Mouse (Mus musculus): ENCODE results near the gene Rbms1. TPM values are rescaled to one million over a fixed set of nuclear protein-coding genes. Genes with fewer than 3 reads are reported as not detected.

The Rbms1 gene
- total and polyA plus RNA-seq, 2 experiments from 2014 or later, result 16.2 to 38.2 TPM

DNA sequence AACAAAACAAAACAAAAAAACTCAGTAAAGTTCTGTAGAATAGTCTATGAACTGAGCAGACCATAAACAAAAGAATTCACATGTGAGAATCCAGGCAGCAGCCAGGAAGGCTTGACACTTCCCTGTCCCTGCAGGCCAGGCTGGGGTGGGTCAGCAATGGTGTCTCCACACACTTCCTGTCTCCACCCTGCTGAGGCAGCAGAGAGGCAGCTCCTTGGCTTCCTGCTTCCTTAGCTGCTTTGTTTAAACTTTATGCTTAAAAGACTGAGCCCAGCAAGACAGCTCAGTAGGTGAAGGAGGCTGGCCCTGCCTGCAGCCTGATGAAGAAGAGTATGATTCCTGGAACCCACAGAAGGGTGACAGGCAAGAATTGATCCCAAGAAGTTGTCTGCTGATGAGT is 152.4 kb downstream of the Rbms1 start:
- 0 out of 2 replicates have a peak, but pooled peaks cover 3% of the 10 kb centered on the region for H3K27me3 ChIP-seq (ENCODE audit: insufficient read depth, low read length)
- H3K9ac ChIP-seq, result no peak overlapping the region
- H3K36me3 ChIP-seq (ENCODE audit: insufficient read depth), result no peaks in the 10 kb centered on the region
- ATAC-seq (no peak), DNase-seq (no peak)
- no peaks in the 10 kb centered on the region for H3K4me1 ChIP-seq (ENCODE audit: insufficient read depth)
- no peak overlapping the region for H3K27ac ChIP-seq (ENCODE audit: low read depth, low read length)
- H3K9me3 ChIP-seq (ENCODE audit: low read length), result no peaks in the 10 kb centered on the region
- H3K4me3 ChIP-seq (ENCODE audit: low read depth, low read length), result no peak overlapping the region
- H3K4me2 ChIP-seq (ENCODE audit: low read depth), result no peak overlapping the region
- TF ChIP-seq CTCF (IDR thresholded peaks at IDR 0.05; ENCODE audit: low read depth), result no peak

DNA sequence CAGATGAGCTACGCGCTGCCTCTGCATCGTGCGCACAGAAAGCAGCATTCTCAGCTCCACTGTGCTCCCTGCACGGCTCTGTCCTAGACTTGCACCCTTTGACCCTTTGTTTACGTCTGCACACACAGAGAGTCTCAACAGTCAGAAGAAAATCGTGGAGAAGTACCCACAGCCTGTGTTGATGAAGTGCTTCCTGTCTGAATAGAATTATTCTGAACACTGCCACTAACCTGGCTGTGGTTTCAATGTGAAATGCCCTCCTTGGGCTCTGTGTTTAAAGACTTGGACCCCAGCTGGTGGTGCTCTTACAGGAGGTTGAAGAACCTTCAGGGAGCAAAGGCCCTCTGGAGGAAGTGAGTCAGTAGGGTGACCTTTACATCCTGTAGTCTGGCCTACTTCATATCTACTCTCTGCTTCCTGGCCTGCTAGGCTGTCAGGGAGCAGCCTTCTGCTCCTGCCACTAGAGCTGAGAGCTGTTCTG is 153.5 kb downstream of the Rbms1 start:
- no peak for DNase-seq
- H3K27ac ChIP-seq (ENCODE audit: low read depth, low read length), result no peak overlapping the region

DNA sequence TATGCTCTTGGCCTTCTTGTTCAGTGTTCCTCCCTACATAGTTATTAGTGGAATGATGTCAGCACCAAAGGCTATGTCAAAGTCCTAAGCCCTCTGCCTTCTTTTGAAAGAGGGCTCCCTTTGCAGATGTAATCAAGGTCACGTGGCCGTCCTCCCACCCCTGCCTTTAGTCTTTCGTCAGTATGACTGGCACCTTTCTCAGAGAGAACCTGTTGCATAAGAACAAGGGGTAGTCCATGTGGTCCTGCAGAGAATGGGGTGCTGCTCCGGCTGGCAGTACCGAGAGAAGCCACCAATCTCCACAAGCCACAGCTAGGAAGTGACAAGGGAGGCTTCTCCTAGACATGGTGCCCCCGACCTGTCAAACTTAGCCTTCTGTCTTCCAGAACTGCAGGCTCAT is 154.2 kb downstream of the Rbms1 start:
- Histone ChIP-seq H3K27ac (ENCODE audit: low read depth, low read length) (no peak overlapping the region), H3K27me3 (ENCODE audit: insufficient read depth, low read length) (0 out of 2 replicates have a peak, but pooled peaks cover 4% of the 10 kb centered on the region), H3K9ac (no peak overlapping the region), H3K9me3 (ENCODE audit: low read length) (no peaks in the 10 kb centered on the region), H3K4me3 (ENCODE audit: low read depth, low read length) (no peak overlapping the region), H3K36me3 (ENCODE audit: insufficient read depth) (no peaks in the 10 kb centered on the region), H3K4me2 (ENCODE audit: low read depth) (no peak overlapping the region), H3K4me1 (ENCODE audit: insufficient read depth) (no peaks in the 10 kb centered on the region)
- WGBS, result 87% methylated on average over 6 of the region's 6 CpGs
- TF ChIP-seq CTCF (IDR thresholded peaks at IDR 0.05; ENCODE audit: low read depth), result no peak
- DNase-seq (no peak), ATAC-seq (no peak)

More for the DNA sequence above, 153.5 kb downstream of the Rbms1 start:
- no peaks in the 10 kb centered on the region for H3K36me3 ChIP-seq (ENCODE audit: insufficient read depth)
- no peak for ATAC-seq
- 75% methylated on average over 7 of the region's 7 CpGs for WGBS
- H3K4me2 ChIP-seq (ENCODE audit: low read depth), result no peak overlapping the region
- 0 out of 2 replicates have a peak, but pooled peaks cover 4% of the 10 kb centered on the region for H3K27me3 ChIP-seq (ENCODE audit: insufficient read depth, low read length)
- TF ChIP-seq CTCF (IDR thresholded peaks at IDR 0.05; ENCODE audit: low read depth), result no peak
- H3K9me3 ChIP-seq (ENCODE audit: low read length), result no peaks in the 10 kb centered on the region
- H3K4me3 ChIP-seq (ENCODE audit: low read depth, low read length), result no peak overlapping the region
- no peak overlapping the region for H3K9ac ChIP-seq
- H3K4me1 ChIP-seq (ENCODE audit: insufficient read depth), result no peaks in the 10 kb centered on the region

DNA sequence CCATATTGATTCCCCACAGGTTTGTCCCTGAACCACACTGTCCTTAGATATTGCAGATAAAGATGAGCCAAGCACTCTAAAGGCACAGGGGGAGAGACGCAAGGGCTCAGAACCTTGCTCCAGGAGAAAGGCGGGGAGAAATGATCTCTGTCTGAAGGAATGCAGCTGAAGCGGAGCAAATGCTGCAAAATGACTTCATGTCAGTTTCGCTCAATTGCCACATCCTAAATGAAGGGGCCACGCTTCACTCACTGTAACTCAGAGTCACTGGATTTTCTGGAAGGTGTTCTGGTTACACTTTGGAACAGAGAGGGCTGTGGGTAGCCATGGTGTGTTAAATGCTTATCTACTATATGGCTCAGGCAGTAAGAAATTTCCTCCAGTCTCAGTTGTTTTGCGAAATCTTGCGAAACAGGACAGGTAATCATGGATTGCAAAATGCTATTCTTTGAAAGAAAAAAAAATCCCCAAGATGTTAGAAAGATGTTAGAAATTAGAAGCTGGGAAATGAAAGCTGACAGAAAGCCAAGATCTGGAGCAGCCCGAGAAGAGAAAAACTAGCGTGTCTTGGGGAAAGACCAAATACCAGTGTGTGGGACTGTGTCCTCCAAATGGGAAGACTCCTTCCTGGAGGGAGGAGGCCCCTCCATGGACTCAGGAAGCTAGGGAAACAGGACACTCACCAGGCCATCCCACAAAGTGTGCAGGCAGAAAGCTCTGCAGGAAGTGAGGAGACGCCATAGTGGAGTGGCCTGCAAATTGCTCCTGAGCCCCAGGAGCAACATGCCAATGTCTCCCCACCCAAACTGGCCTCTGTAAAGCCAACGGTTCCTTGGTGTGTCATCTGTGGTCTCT is 155.4 kb downstream of the Rbms1 start:
- H3K4me2 ChIP-seq (ENCODE audit: low read depth), result no peak overlapping the region
- no peaks in the 10 kb centered on the region for H3K36me3 ChIP-seq (ENCODE audit: insufficient read depth)
- no peak overlapping the region for H3K4me3 ChIP-seq (ENCODE audit: low read depth, low read length)
- ATAC-seq (no peak), DNase-seq (no peak)
- no peaks in the 10 kb centered on the region for H3K4me1 ChIP-seq (ENCODE audit: insufficient read depth)
- no peak overlapping the region for H3K27ac ChIP-seq (ENCODE audit: low read depth, low read length)
- peaks cover 7% of the 10 kb centered on the region; the same call in 1 of the 2 replicates for H3K27me3 ChIP-seq (ENCODE audit: insufficient read depth, low read length)
- no peaks in the 10 kb centered on the region for H3K9me3 ChIP-seq (ENCODE audit: low read length)
- no peak for TF ChIP-seq CTCF (IDR thresholded peaks at IDR 0.05; ENCODE audit: low read depth)
- H3K9ac ChIP-seq, result no peak overlapping the region
- 82% methylated on average over 11 of the region's 11 CpGs for WGBS

DNA sequence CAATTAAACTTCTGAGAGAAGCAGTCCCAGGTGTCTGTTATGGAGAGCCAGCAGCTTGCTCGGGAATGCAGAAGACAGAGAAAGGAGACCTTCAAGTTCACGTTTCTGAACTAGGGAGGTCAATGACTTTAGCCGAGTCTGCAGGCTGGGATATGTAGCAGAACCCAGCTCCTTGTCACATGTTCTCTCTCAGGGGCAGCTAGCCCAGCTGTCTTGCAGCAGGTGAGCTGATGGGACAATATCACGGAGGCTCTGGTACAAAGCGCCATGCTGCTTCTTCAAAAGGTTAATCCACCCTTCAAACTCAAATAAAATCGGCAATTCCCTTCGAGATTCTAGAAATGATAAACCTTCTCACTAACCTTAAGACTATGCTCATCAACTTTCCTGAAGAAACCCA is 158.2 kb downstream of the Rbms1 start:
- WGBS, result 80% methylated on average over 7 of the region's 7 CpGs
- H3K9ac ChIP-seq, result no peak overlapping the region
- TF ChIP-seq CTCF (IDR thresholded peaks at IDR 0.05; ENCODE audit: low read depth), result no peak
- H3K27ac ChIP-seq (ENCODE audit: low read depth, low read length), result no peak overlapping the region
- peaks cover 27% of the 10 kb centered on the region for H3K27me3 ChIP-seq (ENCODE audit: insufficient read depth, low read length)
- no peaks in the 10 kb centered on the region for H3K36me3 ChIP-seq (ENCODE audit: insufficient read depth)
- no peaks in the 10 kb centered on the region for H3K9me3 ChIP-seq (ENCODE audit: low read length)
- no peak overlapping the region for H3K4me2 ChIP-seq (ENCODE audit: low read depth)
- DNase-seq (no peak), ATAC-seq (no peak)
- H3K4me3 ChIP-seq (ENCODE audit: low read depth, low read length), result no peak overlapping the region
- H3K4me1 ChIP-seq (ENCODE audit: insufficient read depth), result 0 out of 2 replicates have a peak, but pooled peaks cover 3% of the 10 kb centered on the region

DNA sequence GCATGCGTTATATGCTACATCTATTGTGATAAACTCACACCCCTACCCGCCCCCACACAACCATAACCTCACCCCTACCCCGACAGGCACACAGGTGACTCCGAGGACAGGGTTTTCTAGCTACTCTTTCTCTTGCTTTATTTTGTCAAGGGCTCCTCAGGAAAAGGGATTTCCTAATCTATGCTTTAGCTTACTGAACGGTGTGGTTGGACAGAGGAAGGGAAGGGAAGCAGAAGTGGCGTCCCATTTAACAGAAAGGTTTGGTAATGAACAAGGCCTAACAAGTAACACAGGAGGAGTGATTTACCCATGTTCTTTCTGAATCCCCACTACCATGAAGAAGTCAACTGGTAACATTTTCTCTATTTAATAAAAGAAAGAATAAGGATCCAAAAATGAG is 159.6 kb downstream of the Rbms1 start:
- Histone ChIP-seq H3K4me1 (ENCODE audit: insufficient read depth) (0 out of 2 replicates have a peak, but pooled peaks cover 3% of the 10 kb centered on the region), H3K27me3 (ENCODE audit: insufficient read depth, low read length) (peaks cover 38% of the 10 kb centered on the region), H3K27ac (ENCODE audit: low read depth, low read length) (no peak overlapping the region), H3K4me2 (ENCODE audit: low read depth) (no peak overlapping the region), H3K4me3 (ENCODE audit: low read depth, low read length) (no peak overlapping the region), H3K9me3 (ENCODE audit: low read length) (no peaks in the 10 kb centered on the region), H3K9ac (no peak overlapping the region), H3K36me3 (ENCODE audit: insufficient read depth) (no peaks in the 10 kb centered on the region)
- 92% methylated on average over 6 of the region's 6 CpGs for WGBS
- TF ChIP-seq CTCF (IDR thresholded peaks at IDR 0.05; ENCODE audit: low read depth), result no peak
- DNase-seq (no peak), ATAC-seq (no peak)

DNA sequence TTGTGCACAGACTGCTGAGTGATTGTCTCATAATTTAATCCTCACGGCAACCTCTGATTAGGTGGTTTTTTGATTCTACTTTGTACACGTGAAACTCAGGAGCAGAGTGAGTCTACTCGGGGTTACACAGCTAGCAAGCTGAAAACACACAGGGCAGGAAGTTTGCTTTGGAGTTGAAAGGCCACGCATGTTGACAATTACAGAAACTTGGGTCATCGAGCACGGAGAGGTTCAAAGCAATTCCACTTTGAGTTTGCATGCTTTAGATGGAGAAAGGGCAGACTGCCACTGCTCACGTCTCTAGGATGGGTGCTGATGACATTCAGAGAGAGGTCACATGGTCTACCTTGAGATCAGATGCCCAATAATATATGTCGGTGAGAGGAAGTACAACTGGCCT is 160.2 kb downstream of the Rbms1 start:
- DNase-seq, result no peak
- Histone ChIP-seq H3K4me2 (ENCODE audit: low read depth) (no peak overlapping the region), H3K27ac (ENCODE audit: low read depth, low read length) (no peak overlapping the region), H3K9me3 (ENCODE audit: low read length) (no peaks in the 10 kb centered on the region), H3K4me1 (ENCODE audit: insufficient read depth) (0 out of 2 replicates have a peak, but pooled peaks cover 3% of the 10 kb centered on the region), H3K27me3 (ENCODE audit: insufficient read depth, low read length) (peaks cover 41% of the 10 kb centered on the region), H3K36me3 (ENCODE audit: insufficient read depth) (no peaks in the 10 kb centered on the region), H3K9ac (no peak overlapping the region), H3K4me3 (ENCODE audit: low read depth, low read length) (no peak overlapping the region)
- no peak for TF ChIP-seq CTCF (IDR thresholded peaks at IDR 0.05; ENCODE audit: low read depth)
- ATAC-seq, result no peak
- 68% methylated on average over 8 of the region's 8 CpGs for WGBS

All from forebrain, postnatal 0 days (tissue).